Mouse (Mus musculus) spleen, adult 2 months (tissue): ENCODE data around the gene Cct4.

Experiments
- CTCF ChIP-seq: fragments of 200-500 bp; IDR thresholded peaks from 2 replicates; pipeline ENCODE4 v1.5.1; 2011; ENCODE audit warnings: mild to moderate bottlenecking, inconsistent platforms; ENCODE audit not compliant: insufficient read depth, insufficient read length, insufficient replicate concordance; ENCODE audit errors: extremely low read depth
- POLR2A ChIP-seq: fragments of 200-500 bp; IDR thresholded peaks from 2 replicates; pipeline ENCODE4 v1.6.1; 2011; ENCODE audit warnings: low read depth, low read length, inconsistent platforms

DNA sequence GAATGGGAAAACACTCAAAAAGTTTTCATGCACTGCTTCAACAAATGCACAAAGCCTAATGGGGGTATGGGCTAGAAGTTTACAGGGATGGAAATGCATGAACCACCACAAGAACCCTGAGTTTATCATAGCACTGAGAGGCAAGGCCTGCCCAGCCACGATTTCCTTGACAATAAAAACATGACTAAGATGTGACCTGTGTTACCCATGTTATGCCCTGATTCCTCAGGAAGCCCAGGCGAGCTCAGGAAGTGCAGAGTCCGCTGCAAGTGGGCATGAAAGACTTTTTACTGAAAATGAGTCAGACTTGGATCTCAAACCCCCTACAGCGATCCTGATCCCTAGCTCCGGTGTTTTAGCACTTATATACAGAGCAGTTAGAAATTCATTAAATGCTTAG is 56.9 kb downstream of the Cct4 start:
- TF ChIP-seq CTCF (no peak), POLR2A (no peak)
